Mouse (Mus musculus) stomach, postnatal 0 days (tissue): ENCODE measurements around the gene Usp29. TPM values are rescaled to one million over a fixed set of nuclear protein-coding genes. Genes with fewer than 3 reads are reported as not detected.
"Not testable (repeated sequence)": the region's sequence is repeated elsewhere in the genome, so short reads cannot be mapped to it uniquely, and the experiment has no call there.

Source experiments
- ATAC-seq: fragments of 200-750 bp; cut with Nextera tagmentation; 2 replicates; pipeline ENCODE4 v1.8.0; 2017; ENCODE audit not compliant: low FRiP score, low TSS enrichment
- DNase-seq: peaks from one replicate; pipeline ENCODE4 v3.0.0-alpha.2; 2016; ENCODE audit warnings: low spot score
- H3K27ac ChIP-seq: fragments of 300-500 bp; sonication (generic); replicated peaks from 2 replicates; pipeline ENCODE4 v1.5.1; 2014; ENCODE audit warnings: mild to moderate bottlenecking, control low read depth
- H3K27me3 ChIP-seq: fragments of 300-500 bp; sonication (generic); 2 replicates; pipeline ENCODE4 v1.6.1; 2014; ENCODE audit warnings: low read length; ENCODE audit not compliant: control insufficient read depth, insufficient read depth
- H3K36me3 ChIP-seq: fragments of 300-500 bp; sonication (generic); 2 replicates; pipeline ENCODE4 v1.6.1; 2014; ENCODE audit warnings: low read length, mixed read lengths; ENCODE audit not compliant: control insufficient read depth, insufficient read depth
- H3K4me1 ChIP-seq: fragments of 300-500 bp; sonication (generic); replicated peaks from 2 replicates; pipeline ENCODE4 v1.6.1; 2014; ENCODE audit warnings: antibody characterized with exemption; ENCODE audit not compliant: control insufficient read depth, insufficient read depth
- H3K4me2 ChIP-seq: fragments of 300-500 bp; sonication (generic); replicated peaks from 2 replicates; pipeline ENCODE4 v1.6.1; 2014; ENCODE audit warnings: low read depth, mild to moderate bottlenecking, control low read depth, moderate library complexity
- H3K4me3 ChIP-seq: fragments of 300-500 bp; sonication (generic); 2 replicates; pipeline ENCODE4 v1.5.1; 2014; ENCODE audit warnings: low read depth, low read length, control low read depth
- H3K9ac ChIP-seq: fragments of 300-500 bp; sonication (generic); 2 replicates; pipeline ENCODE4 v1.6.1; 2014; ENCODE audit warnings: mild to moderate bottlenecking, low read length, control low read depth, mixed read lengths
- H3K9me3 ChIP-seq: fragments of 300-500 bp; sonication (generic); 2 replicates; pipeline ENCODE4 v1.6.1; 2016; ENCODE audit warnings: low read length; ENCODE audit not compliant: control insufficient read depth
- CTCF ChIP-seq: IDR thresholded peaks from 2 replicates; pipeline ENCODE4 v1.5.1; 2016; ENCODE audit warnings: antibody characterized with exemption, low read depth, mild to moderate bottlenecking, moderate library complexity
- EP300 ChIP-seq: optimal IDR thresholded peaks from 2 replicates; pipeline ENCODE3; 2016; ENCODE audit warnings: antibody characterized with exemption
- WGBS: fragments of 180-500 bp; shearing (Covaris S2); extraction: QIAGEN DNeasy Blood & Tissue Kit; methylation state at CpG from one replicate; pipeline ENCODE4 v1.1.7; 2014; 5-methylcytosine and 5-hydroxymethylcytosine counted together
- polyA plus RNA-seq: library from polyadenylated mRNA; unstranded; fragments of >200 nt; fragmentation: Nextera tagmentation; extraction: Ambion mirVana; gene quantifications from 2 replicates; pipeline ENCODE4 v1.2.1, GENCODE M21; 2015

Usp29 gene
- polyA plus RNA-seq, 1 experiment from 2014 or later, result 1.0 TPM

DNA sequence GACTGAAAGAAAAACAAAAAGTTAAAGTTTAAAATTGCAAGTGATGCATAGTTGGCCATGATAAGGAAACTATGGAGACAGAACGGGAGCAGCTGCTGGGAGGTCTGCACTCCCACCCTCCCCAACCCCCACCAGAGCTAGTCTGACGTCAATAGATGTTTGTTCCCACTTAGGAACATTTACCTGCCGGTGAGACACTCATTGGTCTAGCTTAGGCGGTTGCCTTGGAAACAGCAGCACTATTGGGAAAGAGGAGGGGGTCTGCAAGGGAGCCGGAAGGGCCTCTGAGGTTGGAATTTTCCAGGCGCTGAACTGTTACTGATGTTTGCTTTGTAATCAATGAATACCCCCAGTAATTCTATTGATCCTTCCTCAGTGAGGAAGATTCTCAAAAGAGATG is 130.3 kb downstream of the Usp29 start:
- 20% methylated on average over 6 of the region's 6 CpGs for WGBS
- peak; percentile 17 for DNase-seq
- H3K9me3 ChIP-seq, result no peaks in the 10 kb centered on the region
- no peaks in the 10 kb centered on the region for H3K4me1 ChIP-seq
- no peak overlapping the region for H3K27ac ChIP-seq
- H3K36me3 ChIP-seq, result no peaks in the 10 kb centered on the region
- no peaks in the 10 kb centered on the region; the same call in 1 of the 2 replicates for H3K27me3 ChIP-seq
- TF ChIP-seq EP300 (no peak), CTCF (no peak)
- no peak overlapping the region for H3K4me2 ChIP-seq
- H3K4me3 ChIP-seq, result no peak overlapping the region
- no peak overlapping the region for H3K9ac ChIP-seq
- peak; percentile 24; the same call in 1 of the 2 replicates for ATAC-seq

DNA sequence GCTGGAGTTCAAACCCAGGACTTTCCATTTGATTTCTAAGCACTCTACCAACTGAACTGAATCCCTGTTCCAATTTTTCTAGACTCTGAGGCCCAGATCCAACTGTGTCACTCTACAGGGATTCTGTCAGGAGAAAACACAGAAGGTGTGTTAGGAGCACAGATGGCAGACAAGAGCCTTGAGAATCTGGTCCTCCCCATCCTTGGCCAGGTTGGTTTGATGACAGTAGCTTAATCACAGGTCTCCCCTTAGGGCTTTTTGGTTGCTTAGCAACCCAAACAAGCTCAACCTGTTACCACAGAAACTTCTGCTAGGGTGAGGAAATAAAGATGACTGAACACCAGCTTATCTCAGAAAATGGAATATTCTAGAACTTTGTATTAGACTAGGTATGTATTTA is 136.0 kb downstream of the Usp29 start:
- no peak for DNase-seq
- no peak overlapping the region for H3K4me3 ChIP-seq
- no peak overlapping the region for H3K9ac ChIP-seq
- no peak for ATAC-seq
- no peak for TF ChIP-seq CTCF
- no peak for TF ChIP-seq EP300
- no peaks in the 10 kb centered on the region for H3K36me3 ChIP-seq
- no peak overlapping the region for H3K27ac ChIP-seq
- no peaks in the 10 kb centered on the region for H3K9me3 ChIP-seq
- no peaks in the 10 kb centered on the region for H3K4me1 ChIP-seq
- no peak overlapping the region for H3K4me2 ChIP-seq
- no peaks in the 10 kb centered on the region; the same call in 1 of the 2 replicates for H3K27me3 ChIP-seq

DNA sequence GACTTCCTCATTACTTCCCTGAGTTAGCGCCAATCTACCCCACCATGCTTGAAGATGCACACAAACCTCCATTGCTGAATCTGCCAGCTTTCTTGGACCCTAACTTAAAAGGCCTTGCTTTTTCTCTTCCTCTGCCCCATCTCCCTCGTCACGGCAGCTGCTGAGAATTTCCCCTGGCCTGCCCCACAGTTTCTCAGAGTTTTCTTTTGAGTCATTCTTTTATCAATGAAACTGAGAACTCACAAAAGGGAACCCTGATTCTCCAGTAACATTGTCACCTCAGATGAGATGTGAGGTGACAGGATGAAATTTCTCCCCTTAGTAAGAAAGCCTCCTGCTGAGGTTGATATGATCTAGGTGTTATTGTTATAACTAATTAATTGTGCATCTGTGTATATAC is 138.5 kb downstream of the Usp29 start:
- DNase-seq, result no peak
- H3K9me3 ChIP-seq, result no peaks in the 10 kb centered on the region
- no peaks in the 10 kb centered on the region for H3K36me3 ChIP-seq
- no peak overlapping the region for H3K9ac ChIP-seq
- no peaks in the 10 kb centered on the region for H3K27me3 ChIP-seq
- TF ChIP-seq CTCF (no peak), EP300 (no peak)
- H3K27ac ChIP-seq, result no peak overlapping the region
- no peaks in the 10 kb centered on the region for H3K4me1 ChIP-seq
- no peak for ATAC-seq
- no peak overlapping the region for H3K4me2 ChIP-seq
- WGBS, result 75% methylated on average over 3 of the region's 3 CpGs
- no peak overlapping the region for H3K4me3 ChIP-seq

DNA sequence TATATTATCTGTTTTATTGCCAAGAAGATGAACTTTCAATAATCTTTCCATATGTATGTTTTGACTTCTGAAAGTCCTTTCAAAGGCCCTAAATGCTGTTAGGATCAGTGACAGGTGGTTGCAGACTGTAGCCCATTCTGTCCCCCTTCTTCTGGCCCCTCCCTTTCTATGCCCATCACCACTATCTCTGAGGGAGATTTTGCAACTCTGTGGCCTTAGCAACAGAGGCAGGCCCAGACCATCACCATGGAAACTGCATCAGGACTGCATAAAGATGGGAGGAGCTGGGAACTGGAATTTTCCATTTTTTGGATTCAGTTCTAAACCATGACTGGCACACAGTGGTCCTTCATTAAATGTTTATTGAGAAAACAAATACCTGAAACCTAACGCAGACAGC is 139.2 kb downstream of the Usp29 start:
- Histone ChIP-seq H3K27me3 (no peaks in the 10 kb centered on the region), H3K36me3 (no peaks in the 10 kb centered on the region), H3K4me1 (no peaks in the 10 kb centered on the region), H3K27ac (no peak overlapping the region), H3K9ac (no peak overlapping the region), H3K9me3 (no peaks in the 10 kb centered on the region), H3K4me3 (no peak overlapping the region), H3K4me2 (no peak overlapping the region)
- no peak for ATAC-seq
- TF ChIP-seq EP300 (no peak), CTCF (no peak)
- no peak for DNase-seq
- WGBS, result 76% methylated on average over 1 of the region's 1 CpGs

DNA sequence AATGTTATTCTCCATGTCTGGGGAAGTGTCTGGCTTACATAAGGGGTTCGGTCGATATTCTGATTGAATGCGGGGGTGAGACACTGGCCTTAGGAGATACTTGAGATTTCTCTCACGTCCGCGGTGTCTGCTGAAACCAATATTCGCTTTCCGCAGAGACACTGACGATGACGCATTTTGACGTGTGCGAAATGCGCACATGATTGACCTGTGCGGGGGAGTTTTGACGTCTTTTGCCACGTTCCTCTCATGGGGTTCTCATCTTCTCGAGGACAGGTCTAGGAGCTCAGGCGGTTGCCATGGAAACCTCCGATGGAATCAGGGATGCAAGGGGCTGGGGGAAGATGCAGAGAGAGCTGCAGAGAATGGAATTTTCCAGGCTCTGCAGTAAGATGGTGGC is 144.1 kb downstream of the Usp29 start:
- no peak for DNase-seq
- ATAC-seq, result no peak
- H3K36me3 ChIP-seq, result no peaks in the 10 kb centered on the region
- H3K4me2 ChIP-seq, result no peak overlapping the region
- no peak for TF ChIP-seq EP300
- no peak for TF ChIP-seq CTCF
- no peak overlapping the region for H3K27ac ChIP-seq
- no peaks in the 10 kb centered on the region for H3K27me3 ChIP-seq
- H3K9ac ChIP-seq, result no peak overlapping the region
- no peaks in the 10 kb centered on the region for H3K9me3 ChIP-seq
- 78% methylated on average over 19 of the region's 19 CpGs for WGBS
- H3K4me3 ChIP-seq, result no peak overlapping the region
- H3K4me1 ChIP-seq, result no peaks in the 10 kb centered on the region

DNA sequence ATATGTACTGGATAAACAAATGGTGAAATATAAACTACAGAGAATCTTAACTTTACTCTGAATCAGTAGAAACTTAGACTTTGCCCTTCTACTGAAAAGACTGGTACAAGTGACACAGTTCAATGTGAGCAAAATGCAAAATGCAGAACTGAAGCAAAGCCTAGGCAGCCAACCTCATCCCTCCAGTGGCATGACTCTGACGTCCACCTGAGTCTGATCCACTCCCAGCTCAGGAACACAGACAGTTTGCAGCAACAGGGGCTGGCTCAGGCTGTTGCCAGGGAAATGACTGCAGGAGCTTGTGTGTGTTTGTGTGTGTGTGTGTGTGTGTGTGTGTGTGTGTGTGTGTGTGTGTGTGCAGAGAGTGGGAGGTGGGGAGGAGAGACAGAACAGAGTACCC is 147.8 kb downstream of the Usp29 start:
- Histone ChIP-seq H3K27ac (no peak overlapping the region), H3K4me1 (no peaks in the 10 kb centered on the region), H3K9ac (no peak overlapping the region), H3K4me3 (no peak overlapping the region), H3K9me3 (no peaks in the 10 kb centered on the region), H3K4me2 (no peak overlapping the region), H3K27me3 (no peaks in the 10 kb centered on the region), H3K36me3 (no peaks in the 10 kb centered on the region)
- 33% methylated on average over 1 of the region's 1 CpGs for WGBS
- TF ChIP-seq CTCF (no peak), EP300 (no peak)
- ATAC-seq, result no peak
- DNase-seq, result no peak

DNA sequence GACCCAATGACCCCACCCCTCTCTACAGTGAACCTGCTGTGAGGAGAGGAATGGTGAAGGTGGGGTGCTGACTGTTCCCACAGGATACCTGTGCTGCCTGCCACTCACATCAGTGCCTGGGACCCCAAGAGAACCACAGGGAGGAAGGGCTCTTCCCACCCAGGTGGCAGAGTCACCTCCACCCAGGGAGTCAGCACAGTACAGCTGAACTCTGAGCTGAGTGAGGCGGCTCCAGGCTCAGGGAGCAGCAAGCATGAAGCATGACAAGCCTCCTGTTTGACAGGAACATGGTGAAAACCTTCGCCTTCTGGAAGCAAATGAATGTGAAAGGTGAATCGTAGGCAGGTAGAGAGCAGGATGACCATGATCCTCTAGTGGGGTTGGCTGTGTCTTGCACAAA is 148.5 kb downstream of the Usp29 start:
- not testable (repeated sequence) for H3K4me3 ChIP-seq, H3K27me3 ChIP-seq, H3K36me3 ChIP-seq, H3K4me2 ChIP-seq, H3K9ac ChIP-seq, H3K9me3 ChIP-seq, ATAC-seq, H3K4me1 ChIP-seq, DNase-seq, H3K27ac ChIP-seq
- WGBS, result 91% methylated on average over 3 of the region's 3 CpGs
